Mouse (Mus musculus) inflammation-experienced regulatory T-cells, adult 16 weeks (primary cell): ENCODE results near the gene Urgcp. TPM values are rescaled to one million over a fixed set of nuclear protein-coding genes. Genes with fewer than 3 reads are reported as not detected.

ENCODE experiments used
- polyA plus RNA-seq: library from polyadenylated mRNA; unstranded; fragments of 100-300 nt; shearing (Covaris generic); gene quantifications from one replicate; pipeline ENCODE4 v1.2.1, GENCODE M21; 2017

The Urgcp gene
- 40.8 TPM for polyA plus RNA-seq

DNA sequence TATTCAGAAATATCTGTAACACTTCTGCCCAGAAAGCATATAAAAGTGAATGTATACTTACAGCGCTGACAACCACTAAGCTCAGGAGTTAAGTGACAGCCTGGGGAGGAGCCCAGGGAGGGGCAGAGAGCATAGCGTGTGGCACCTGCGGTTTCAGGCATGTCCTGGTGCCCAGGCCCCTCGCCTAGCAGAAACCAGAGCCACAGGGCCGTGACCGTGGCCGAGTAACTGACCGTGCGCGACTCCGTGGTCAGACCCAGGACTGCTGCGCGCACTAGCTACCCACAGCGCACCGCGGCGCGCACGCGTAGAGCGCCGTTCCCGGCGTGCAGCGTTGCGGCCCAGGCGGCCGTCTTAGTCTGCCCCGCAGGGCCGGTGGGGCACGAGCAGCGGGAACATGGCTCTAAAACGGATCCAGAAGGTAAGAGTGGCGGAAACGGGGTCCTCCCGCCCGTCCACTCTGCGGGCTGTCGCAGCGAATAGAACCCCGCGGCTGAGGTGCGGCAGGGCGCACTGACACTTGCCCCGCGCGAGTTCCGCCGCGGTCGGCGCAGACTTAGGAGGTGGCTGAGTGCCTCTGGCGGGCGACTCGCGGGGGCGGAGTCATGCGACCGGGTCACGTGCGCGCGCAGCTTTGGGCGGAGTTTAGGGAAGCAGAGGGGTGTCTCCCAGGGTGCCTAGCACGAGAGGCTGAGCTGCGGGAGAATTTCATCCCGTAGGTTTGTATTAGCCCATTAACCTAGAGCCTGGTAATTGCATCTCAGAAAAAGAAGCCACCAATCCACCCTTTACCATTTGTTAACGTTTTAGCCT, at the start of gene Urgcp:
TSS of gene Urgcp (minus strand) at position 557 of the 813 bp plus-strand sequence.

DNA sequence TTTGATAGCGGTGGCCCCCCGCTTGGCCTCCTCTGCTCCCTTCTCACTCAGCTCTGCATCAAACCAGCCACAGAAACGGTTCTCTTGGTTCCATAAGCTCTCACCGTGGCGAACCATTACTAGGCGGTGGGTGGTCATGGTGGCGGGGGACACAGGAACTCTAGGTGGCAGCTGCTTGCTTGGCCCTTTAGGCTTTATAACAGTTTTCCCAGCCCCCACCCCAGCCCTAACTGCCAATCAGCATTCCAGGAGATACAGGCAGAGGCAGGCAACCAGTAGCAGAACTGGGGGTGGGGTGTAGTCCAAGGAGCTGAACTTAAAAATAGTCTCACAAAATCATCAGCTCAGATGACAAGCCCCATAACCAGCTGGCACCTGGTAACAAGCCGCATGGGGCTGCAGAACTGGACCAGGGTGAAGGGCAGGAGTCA, 41.4 kb upstream of the Urgcp start, which contains the start of gene Pgam2:
TSS of gene Pgam2 (minus strand) at position 183 of the 431 bp plus-strand sequence.

DNA sequence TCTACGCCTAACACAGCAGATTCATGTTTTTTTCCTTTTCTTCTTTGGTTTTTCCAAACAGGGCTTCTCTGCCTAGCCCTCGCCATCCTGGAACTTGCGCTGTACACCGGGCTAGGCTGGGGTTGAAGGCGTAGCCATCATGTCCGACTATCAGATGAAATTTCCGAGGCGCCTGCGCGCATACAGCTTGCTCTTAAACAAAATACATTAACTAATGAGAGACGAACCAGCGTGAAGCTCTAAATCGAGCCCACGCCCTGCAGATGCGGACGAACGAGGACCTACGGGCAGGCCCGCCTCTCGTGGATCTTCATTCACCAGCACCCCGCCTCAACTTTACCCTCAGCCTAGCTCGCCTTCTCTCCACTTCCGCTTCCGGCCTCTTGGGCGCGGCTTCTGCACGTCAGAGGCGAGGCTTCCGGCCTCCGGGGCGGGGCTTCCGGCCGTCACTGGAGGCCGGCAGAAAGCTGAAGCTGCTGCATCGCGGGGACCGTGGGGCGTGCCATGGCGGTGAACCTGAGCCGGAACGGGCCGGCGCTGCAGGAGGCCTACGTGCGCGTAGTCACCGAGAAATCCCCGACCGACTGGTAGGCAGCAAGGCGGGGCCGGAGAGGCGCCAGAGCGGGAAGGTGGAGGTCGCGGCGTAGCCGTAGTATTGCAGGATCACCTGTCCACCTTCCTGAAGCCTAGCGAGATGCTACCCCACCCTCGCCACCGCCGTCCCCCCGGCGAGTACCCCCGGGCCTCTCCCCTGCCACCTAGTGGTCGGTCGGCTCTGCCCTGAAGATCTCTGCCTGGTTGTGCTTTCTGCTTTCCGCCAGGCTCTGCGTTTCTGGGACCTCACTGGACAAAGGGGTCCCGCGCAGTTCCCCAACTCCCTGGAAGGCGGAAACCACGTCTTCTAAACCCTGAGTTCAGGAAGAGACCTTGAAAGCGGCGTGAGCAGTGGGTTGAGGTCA, 26.2 kb upstream of the Urgcp start, which contains the start of gene Dbnl:
TSS of gene Dbnl (plus strand) at position 433 of the 959 bp plus-strand sequence.

DNA sequence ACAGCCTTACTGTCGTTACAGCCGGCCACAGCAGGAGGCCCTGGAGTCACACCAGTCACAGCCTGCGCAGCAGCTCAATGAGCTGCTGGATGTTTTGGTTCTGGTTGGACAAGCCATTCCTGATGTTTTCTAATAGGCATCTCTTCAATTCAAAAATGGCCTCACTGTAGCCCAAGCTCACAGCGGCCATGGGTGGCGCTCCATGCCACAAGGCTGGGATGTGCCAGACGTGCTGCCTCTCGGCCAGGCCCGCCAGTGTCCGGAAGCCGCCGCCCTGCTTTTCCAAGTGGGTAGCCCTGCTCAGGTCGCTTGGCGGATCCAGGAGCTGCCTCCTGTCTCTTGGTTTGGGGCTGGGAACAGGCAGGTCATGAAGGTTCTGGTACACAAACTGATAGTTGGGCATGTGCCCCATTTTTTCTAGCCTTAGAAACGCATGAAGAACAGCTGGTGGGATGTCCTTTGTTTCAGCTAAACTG, 46.5 kb downstream of the Urgcp start, which contains the start of gene Mrps24:
TSS of gene Mrps24 (minus strand) at position 51 of the 476 bp plus-strand sequence.

Other genes starting within 250 kb of the Urgcp start
- gene Xbp1, start 241.7 kb downstream of the Urgcp start, polyA plus RNA-seq = 64.2 TPM
- gene Ccdc117, start 220.2 kb downstream of the Urgcp start, polyA plus RNA-seq = 5.8 TPM
- not detected for gene Ankrd36, start 192.7 kb downstream of the Urgcp start, polyA plus RNA-seq
- 43.5 TPM for gene Mrps24, start 46.7 kb downstream of the Urgcp start, polyA plus RNA-seq
- gene Dbnl, start 26.1 kb upstream of the Urgcp start, polyA plus RNA-seq = 306 TPM
- gene Pgam2, start 41.4 kb upstream of the Urgcp start, polyA plus RNA-seq = 5.1 TPM
- gene Polm, start 75.6 kb upstream of the Urgcp start, polyA plus RNA-seq = 42.5 TPM
- gene Aebp1, start 99.6 kb upstream of the Urgcp start, polyA plus RNA-seq = 1.1 TPM
- gene Pold2, start 115.9 kb upstream of the Urgcp start, polyA plus RNA-seq = 90.3 TPM
- not detected for gene Myl7, start 136.4 kb upstream of the Urgcp start, polyA plus RNA-seq
- not detected for gene Gck, start 187.7 kb upstream of the Urgcp start, polyA plus RNA-seq
- gene Ykt6, start 193.3 kb upstream of the Urgcp start, polyA plus RNA-seq = 65.3 TPM